Mouse (Mus musculus) heart, adult 9 months (tissue): ENCODE measurements at regions not wholly inside any gene's neighbourhood (a gene's known extent, or its start where the extent isn't known, plus 50 kb on each side); places are given as distances from the start of the nearest gene placed in this dataset.

Experiments used
- DNase-seq, 2 experiments: peaks; one replicate each; pipeline ENCODE4 v3.0.0; 2022; ENCODE audit warnings: low spot score in 2 of 2

DNA sequence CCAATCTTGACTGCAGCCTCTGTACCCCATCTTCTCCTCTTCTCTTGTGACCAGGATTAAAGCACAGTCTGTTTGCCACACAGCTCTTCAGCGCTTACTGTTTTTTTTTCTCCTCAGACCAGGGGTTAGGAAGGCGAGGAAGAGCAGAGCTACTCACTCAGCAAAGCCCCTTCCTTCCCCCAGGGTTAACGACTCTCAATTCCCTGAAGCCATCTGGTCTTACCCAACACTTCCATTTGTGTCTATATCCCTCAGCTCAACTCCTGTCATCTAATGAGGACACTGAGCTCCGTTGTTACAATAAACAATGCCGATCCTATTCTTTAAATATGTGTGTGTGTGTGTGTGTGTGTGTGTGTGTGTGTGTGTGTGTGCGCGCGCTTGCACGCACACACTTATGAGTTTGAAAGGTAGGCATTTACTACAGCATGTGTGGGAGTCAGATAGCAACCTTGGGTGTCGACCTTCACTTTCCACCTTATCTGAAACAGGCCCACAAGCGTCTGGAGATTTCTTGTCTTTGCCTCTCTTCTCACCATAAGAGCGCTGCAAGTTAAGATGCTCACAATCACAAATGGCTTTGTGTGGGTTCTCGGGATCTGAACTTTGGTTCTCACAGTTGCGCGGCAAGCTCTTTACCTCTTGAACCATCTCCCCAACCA is 79.3 kb upstream of the Six2 start:
- no peak for DNase-seq

DNA sequence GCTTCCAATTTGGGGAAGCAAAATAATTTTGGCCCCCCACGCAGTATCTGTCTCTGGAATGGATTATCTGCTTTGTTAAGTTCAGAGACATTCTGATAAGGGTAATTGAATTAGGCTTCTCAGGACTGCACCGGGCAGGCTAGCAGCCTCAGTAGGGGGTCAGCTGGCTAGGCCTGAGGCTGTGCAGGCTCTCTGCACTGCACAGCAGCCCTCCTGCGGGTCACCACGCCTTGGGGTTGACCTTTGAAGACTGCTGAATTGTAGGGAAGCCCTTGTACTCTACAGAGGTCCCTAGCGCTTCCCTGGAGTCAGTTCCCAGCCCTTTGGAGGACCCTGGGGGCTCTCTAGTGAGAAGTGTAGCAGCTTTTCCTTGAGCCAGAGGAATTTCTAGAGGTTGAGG is 78.5 kb upstream of the Six2 start:
- DNase-seq = no peak

DNA sequence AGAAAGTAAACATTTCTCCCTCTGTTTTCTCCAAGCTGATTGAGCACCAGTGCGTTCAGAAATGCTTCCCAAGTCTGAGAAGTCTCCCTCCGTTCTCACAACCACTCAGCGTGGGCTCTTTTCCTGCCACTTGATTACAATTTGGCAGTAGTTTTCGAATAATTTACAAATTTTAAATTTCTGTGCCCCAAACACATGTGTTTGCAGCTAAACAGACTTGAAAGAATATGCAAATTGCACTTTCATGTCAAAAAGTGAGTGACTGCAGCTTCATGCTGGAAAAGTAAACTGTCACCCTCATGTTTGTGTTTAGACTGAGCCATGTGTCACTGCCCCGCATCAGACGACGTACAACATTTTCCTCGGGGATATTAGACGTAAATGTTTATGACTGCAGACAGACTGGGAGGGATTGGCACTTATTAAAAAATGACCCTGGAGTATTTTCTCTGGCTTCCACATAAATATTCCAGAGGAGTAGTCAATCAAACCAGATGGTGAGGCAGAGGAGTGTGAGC is 70.6 kb upstream of the Six2 start:
- DNase-seq = no peak

DNA sequence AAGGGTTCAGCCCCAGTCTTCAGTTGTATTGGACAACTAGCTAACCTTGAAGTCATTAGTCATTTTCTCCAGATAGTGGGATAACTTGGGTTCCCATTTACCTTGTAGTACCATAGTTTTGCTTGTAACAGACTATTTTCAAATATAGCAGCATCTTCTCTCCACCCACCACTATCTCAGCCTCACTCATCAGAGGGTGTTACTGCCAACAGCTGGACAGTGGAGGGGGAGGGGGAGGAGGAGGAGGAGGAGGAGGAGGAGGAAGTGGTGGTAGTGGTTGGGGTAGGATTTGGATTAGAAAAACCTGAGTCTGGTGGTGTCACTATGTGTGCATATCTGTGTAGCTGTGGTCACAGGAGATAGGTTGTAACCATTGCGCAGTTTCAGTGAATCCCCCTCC is 69.6 kb upstream of the Six2 start:
- DNase-seq = no peak

DNA sequence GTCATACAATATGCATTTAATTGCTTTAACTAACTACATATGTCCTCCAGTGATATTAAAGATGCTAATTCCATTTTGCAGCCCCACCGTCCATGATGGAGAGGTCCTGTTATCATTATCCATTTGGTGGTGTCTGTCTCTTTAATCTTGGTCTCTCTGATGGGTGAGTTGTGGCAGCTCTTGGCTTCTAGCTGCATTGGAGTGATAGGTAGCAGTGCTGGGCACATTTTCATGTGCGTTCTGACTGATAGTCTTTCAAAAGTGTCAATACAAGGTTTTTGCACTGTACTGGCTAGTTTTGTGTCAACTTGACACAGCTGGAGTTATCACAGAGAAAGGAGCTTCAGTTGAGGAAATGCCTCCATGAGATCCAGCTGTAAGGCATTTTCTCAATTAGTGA is 67.5 kb upstream of the Six2 start:
- DNase-seq = no peak

DNA sequence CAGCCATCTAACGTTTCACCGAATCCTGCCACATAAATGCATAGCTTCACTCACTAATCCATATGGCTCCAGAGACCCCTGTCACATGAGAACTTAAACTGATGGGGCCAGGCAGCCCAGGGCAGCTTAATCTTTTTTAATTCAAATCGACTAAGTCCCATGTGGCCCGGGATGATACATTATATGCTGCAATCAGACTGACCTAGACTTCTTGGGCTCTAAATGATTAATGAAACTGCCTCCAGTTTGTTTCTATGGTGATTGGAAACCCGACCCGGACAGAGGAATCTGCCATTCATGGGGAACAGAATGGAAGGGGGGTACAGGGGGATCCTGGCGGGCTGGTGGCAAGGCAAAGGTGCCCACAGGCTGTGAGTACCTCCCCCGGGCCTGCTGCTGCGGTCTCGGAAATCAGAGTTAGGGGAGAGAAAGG is 60.6 kb upstream of the Six2 start:
- DNase-seq = no peak

DNA sequence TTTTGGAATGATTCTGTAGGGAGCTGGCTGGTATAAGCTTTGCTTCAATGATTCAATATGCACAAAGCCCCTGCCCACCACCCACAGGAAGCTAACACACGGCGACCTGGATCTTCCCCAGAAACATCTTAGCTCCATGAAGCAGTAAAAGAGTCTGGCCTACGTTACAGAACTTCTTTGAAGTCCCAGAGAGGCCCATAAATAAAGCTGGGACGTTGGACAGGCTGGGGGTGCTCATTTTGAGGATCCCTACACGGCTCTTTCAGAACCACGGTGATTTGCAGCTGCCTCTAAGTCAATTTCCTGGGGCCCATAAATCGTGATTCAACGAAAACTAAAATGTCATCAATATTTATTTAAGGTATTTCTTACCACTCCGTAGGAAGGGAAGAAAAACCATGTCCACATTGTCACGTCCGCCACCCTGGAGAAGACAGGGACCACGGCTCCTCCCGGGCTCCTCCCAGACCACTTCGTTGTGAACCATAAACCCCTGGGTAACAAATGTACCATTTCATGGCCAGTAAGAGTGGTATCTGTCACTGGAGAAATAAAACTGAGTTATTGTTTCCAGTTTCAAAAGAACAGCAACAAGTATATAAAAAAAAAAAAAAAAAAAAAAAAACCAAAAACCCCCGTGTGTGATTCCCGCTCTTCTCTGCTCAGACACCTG is 60.0 kb upstream of the Six2 start:
- DNase-seq = no peak
